Mouse (Mus musculus) ES-E14 (cell line): ENCODE data around the gene Hspb6.

Experiments
- CHD2 ChIP-seq: IDR thresholded peaks from 2 replicates; pipeline ENCODE4 v1.6.1; 2014; ENCODE audit warnings: mild to moderate bottlenecking, low read depth, low read length, inconsistent platforms
- HCFC1 ChIP-seq: IDR thresholded peaks from 2 replicates; pipeline ENCODE4 v1.6.1; 2012; ENCODE audit warnings: low read length, inconsistent platforms, borderline replicate concordance; ENCODE audit not compliant: insufficient read depth
- ZC3H11A ChIP-seq: IDR thresholded peaks from 2 replicates; pipeline ENCODE4 v1.6.1; 2012; ENCODE audit warnings: low read depth, mild to moderate bottlenecking, inconsistent platforms, low read length, borderline replicate concordance
- ZNF384 ChIP-seq: IDR thresholded peaks from 2 replicates; pipeline ENCODE4 v1.6.1; 2012; ENCODE audit warnings: low read depth, low read length, inconsistent platforms

DNA sequence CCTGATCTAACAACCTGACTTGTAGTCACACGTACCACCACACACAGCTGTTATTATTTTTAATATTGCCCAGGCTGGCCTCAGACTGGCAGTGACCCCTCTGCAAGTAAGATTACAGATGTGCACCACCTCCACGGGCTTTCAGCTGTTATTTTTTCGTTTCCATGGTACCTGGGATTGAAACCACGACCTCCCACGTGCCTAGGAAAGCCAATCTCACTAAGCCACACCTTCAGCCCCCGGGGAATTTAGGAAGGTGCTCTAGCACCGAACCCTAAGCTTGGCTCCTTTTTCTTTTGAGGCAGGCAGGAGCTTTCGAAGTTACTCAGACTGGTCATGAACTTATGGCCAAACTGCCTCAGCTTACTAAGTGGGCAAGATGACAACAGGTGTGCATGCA lies 52.4 kb downstream of the Hspb6 start:
- no peak for TF ChIP-seq HCFC1
- TF ChIP-seq ZNF384 = no peak
- no peak for TF ChIP-seq CHD2
- no peak for TF ChIP-seq ZC3H11A
